Mouse (Mus musculus) embryonic fibroblast, embryonic 13.5 days (primary cell): ENCODE measurements around the gene Robo1.

ENCODE experiments used
- CTCF ChIP-seq: IDR thresholded peaks from 2 replicates; pipeline ENCODE4 v1.5.1; 2011; ENCODE audit warnings: mild to moderate bottlenecking, control low read depth, low read length, moderate library complexity, borderline replicate concordance; ENCODE audit not compliant: insufficient read depth
- POLR2A ChIP-seq: IDR thresholded peaks from 2 replicates; pipeline ENCODE4 v1.6.1; 2011; ENCODE audit warnings: low read depth, mild to moderate bottlenecking, control low read depth, low read length, moderate library complexity

- TF ChIP-seq CTCF = no peak
- no peak for TF ChIP-seq POLR2A
These were observed 302.6 kb downstream of the Robo1 start for GRCm38 (mm10) chr16:72610661-72611112.
